Mouse (Mus musculus) spleen, adult 2 months (tissue): Measurements from ENCODE around the gene Fam131a.

Experiments used
- CTCF ChIP-seq: fragments of 200-500 bp; IDR thresholded peaks from 2 replicates; pipeline ENCODE4 v1.5.1; 2011; ENCODE audit warnings: mild to moderate bottlenecking, inconsistent platforms; ENCODE audit not compliant: insufficient read depth, insufficient read length, insufficient replicate concordance; ENCODE audit errors: extremely low read depth
- POLR2A ChIP-seq: fragments of 200-500 bp; IDR thresholded peaks from 2 replicates; pipeline ENCODE4 v1.6.1; 2011; ENCODE audit warnings: low read depth, low read length, inconsistent platforms

GRCm38 (mm10) chr16:20673706-20674303 is 19.2 kb upstream of the Fam131a start:
- no peak for TF ChIP-seq POLR2A
- TF ChIP-seq CTCF = no peak
